Mouse (Mus musculus) stomach, embryonic 15.5 days (tissue): ENCODE data around the gene Nuak1. TPM values are rescaled to one million over a fixed set of nuclear protein-coding genes. Genes with fewer than 3 reads are reported as not detected.

Experiments
- ATAC-seq: fragments of 200-750 bp; cut with Nextera tagmentation; 2 replicates; pipeline ENCODE4 v1.8.0; 2017; ENCODE audit warnings: low read depth, moderate number of reproducible peaks, moderate TSS enrichment; ENCODE audit not compliant: insufficient read depth, low FRiP score
- H3K27ac ChIP-seq: fragments of 300-500 bp; sonication (generic); 2 replicates; pipeline ENCODE4 v1.5.1; 2015; ENCODE audit warnings: mild to moderate bottlenecking, inconsistent platforms
- H3K27me3 ChIP-seq: fragments of 300-500 bp; sonication (generic); replicated peaks from 2 replicates; pipeline ENCODE4 v1.6.1; 2015; ENCODE audit warnings: inconsistent platforms
- H3K36me3 ChIP-seq: fragments of 300-500 bp; sonication (generic); 2 replicates; pipeline ENCODE4 v1.6.1; 2015; ENCODE audit warnings: inconsistent platforms
- H3K4me1 ChIP-seq: fragments of 300-500 bp; sonication (generic); 2 replicates; pipeline ENCODE4 v1.6.1; 2015; ENCODE audit warnings: inconsistent platforms
- H3K4me2 ChIP-seq: fragments of 300-500 bp; sonication (generic); 2 replicates; pipeline ENCODE4 v1.6.1; 2015; ENCODE audit warnings: mild to moderate bottlenecking, inconsistent platforms
- H3K4me3 ChIP-seq: fragments of 300-500 bp; sonication (generic); replicated peaks from 2 replicates; pipeline ENCODE4 v1.5.1; 2015; ENCODE audit warnings: inconsistent platforms
- H3K9ac ChIP-seq: fragments of 300-500 bp; sonication (generic); 2 replicates; pipeline ENCODE4 v1.6.1; 2015; ENCODE audit warnings: inconsistent platforms
- H3K9me3 ChIP-seq: fragments of 300-500 bp; sonication (generic); 2 replicates; pipeline ENCODE4 v1.6.1; 2016; ENCODE audit warnings: inconsistent platforms
- WGBS: fragments of 180-500 bp; shearing (Covaris S2); methylation state at CpG from one replicate; pipeline ENCODE4 v1.1.7; 2015; 5-methylcytosine and 5-hydroxymethylcytosine counted together
- polyA plus RNA-seq: library from polyadenylated mRNA; unstranded; fragments of >200 nt; fragmentation: Nextera tagmentation; extraction: Ambion mirVana; gene quantifications from 2 replicates; pipeline ENCODE4 v1.2.1, GENCODE M21; 2015

The Nuak1 gene
- polyA plus RNA-seq, 1 experiment from 2014 or later: 1.2 TPM

DNA sequence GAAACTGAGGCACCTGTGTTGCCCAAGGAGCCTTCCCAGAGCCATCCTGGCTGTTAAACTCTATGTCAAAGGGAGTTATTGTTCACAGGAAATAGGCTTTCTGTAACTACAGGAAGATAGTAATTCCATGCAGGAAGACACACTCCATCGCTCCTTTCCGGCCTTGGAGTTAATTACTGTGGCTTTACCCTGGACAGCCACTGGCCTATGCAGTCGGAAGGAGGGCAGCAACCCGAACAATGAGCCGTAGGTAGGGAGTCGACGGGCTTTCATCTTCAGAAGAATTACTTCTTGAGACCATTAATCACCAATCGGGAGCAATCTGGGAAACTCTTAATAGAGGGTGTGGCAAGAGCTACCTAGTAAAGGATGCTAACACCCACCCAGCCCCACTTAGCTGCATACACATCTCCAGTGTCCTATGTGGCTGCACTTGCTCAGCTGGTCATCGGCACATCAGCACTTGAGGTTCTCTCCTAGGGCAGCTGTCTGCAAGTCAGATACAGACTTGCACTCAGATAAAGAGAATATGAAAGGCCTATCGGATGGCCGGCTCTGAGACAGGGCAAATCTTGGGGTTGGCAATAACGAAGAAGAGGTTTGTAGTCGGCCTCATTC, 53.7 kb downstream of the Nuak1 start:
- no peaks in the 10 kb centered on the region for H3K9me3 ChIP-seq
- no peak overlapping the region for H3K4me3 ChIP-seq
- H3K36me3 ChIP-seq: no peaks in the 10 kb centered on the region
- H3K4me1 ChIP-seq: peaks cover 24% of the 10 kb centered on the region
- no peak for ATAC-seq
- H3K4me2 ChIP-seq: no peak overlapping the region
- no peak overlapping the region for H3K27ac ChIP-seq
- no peak overlapping the region for H3K9ac ChIP-seq
- WGBS: 65% methylated on average over 13 of the region's 13 CpGs
- no peaks in the 10 kb centered on the region for H3K27me3 ChIP-seq

DNA sequence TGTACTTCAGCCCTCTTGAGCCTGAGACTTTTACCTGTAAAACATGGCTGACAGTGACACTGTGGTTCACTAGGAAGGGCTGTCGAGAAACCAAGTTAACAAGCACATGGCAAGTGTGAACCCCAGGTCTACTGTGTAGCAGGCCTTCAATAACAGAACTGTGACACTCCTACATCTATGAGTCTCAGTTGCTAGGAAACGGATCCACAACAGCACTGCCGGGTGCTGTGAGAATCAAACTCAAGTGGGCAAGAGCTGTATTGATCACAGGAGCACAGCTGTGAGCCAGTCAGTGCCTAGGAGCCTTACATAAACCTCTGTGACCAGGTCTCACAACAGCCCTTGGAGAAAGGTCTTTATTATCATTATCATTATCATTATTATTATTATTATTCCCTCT, 54.2 kb downstream of the Nuak1 start:
- no peak for ATAC-seq
- H3K4me2 ChIP-seq: no peak overlapping the region
- no peak overlapping the region for H3K4me3 ChIP-seq
- H3K4me1 ChIP-seq: peaks cover 24% of the 10 kb centered on the region
- H3K27me3 ChIP-seq: no peaks in the 10 kb centered on the region
- no peaks in the 10 kb centered on the region for H3K9me3 ChIP-seq
- 72% methylated on average over 3 of the region's 3 CpGs for WGBS
- no peak overlapping the region for H3K9ac ChIP-seq
- no peaks in the 10 kb centered on the region for H3K36me3 ChIP-seq
- no peak overlapping the region for H3K27ac ChIP-seq

DNA sequence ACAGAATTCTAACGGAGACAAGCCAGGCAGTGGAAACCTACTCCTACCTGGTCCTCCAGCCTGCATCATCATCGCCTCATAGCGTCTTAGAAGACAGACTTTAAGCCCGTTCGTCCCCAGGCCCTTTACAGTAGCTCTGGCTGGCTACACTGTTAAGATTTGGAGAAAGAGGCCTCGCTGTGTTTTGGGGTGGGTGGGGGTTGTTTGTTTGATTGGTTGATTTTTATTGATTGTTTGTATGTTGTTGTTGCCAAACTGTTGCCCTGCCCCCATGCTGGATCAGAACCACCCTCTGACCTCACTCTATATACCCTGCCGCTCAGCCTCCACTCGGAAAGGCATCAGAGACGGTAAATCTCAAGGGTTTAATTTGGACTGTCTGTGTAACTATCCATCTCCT, 55.6 kb downstream of the Nuak1 start:
- no peaks in the 10 kb centered on the region for H3K27me3 ChIP-seq
- H3K36me3 ChIP-seq: no peaks in the 10 kb centered on the region
- ATAC-seq: no peak
- H3K4me1 ChIP-seq: peaks cover 24% of the 10 kb centered on the region
- no peaks in the 10 kb centered on the region for H3K9me3 ChIP-seq
- no peak overlapping the region for H3K27ac ChIP-seq
- no peak overlapping the region for H3K9ac ChIP-seq
- WGBS: 74% methylated on average over 9 of the region's 9 CpGs
- H3K4me2 ChIP-seq: no peak overlapping the region
- no peak overlapping the region for H3K4me3 ChIP-seq

DNA sequence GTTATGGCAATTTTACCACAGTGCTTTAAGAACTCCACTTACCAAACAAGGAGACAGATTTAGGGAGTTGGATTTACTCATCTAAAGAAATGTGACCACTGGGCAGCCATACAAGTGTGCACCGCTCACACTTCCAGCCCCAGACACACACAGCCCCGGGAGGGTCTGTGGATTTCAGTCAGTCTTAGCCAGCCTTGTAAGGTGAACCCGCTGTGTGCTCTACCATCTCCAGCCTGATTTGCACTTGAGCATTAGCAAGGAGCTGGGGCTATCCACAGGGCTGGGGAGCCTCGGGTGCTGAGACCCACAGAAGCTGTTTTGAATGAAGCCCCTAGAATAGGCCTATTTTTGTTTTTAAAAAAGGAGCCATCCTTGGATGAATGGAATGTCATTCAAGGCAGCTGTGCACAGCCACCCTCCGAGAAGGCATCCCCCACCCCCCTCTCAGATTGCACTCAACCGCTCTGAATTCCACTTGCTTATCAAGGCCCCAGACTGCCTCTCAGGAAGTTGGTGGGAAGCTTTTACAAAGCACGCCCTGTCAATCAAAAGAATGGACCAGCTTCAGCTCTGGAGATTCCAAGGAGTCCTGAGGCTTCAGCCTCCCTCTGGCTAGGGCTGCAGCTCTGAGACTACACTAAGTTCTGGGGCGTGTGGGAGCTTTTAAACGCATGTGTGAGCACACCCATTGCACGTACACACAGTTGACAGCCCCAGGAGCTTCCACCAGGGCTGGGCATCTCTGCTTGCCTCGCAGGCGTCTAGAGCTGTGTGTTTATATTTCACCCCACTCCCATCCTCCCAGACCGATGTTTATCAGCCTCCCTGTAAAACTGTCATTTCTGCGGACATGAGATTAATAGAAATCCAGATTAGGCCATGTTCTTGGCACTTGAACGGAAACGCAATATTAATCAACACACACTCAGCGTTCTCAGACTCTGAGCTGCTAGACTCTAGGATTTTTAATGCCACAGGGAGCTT, 57.2 kb downstream of the Nuak1 start:
- peak overlapping the region; percentile 31; the same call in 1 of the 2 replicates for H3K27ac ChIP-seq
- no peak overlapping the region for H3K4me3 ChIP-seq
- no peaks in the 10 kb centered on the region for H3K36me3 ChIP-seq
- 14% methylated on average over 17 of the region's 17 CpGs for WGBS
- H3K27me3 ChIP-seq: no peaks in the 10 kb centered on the region
- ATAC-seq: peak; percentile 86
- no peak overlapping the region for H3K9ac ChIP-seq
- peaks cover 14% of the 10 kb centered on the region for H3K4me1 ChIP-seq
- H3K9me3 ChIP-seq: no peaks in the 10 kb centered on the region
- H3K4me2 ChIP-seq: no peak overlapping the region

DNA sequence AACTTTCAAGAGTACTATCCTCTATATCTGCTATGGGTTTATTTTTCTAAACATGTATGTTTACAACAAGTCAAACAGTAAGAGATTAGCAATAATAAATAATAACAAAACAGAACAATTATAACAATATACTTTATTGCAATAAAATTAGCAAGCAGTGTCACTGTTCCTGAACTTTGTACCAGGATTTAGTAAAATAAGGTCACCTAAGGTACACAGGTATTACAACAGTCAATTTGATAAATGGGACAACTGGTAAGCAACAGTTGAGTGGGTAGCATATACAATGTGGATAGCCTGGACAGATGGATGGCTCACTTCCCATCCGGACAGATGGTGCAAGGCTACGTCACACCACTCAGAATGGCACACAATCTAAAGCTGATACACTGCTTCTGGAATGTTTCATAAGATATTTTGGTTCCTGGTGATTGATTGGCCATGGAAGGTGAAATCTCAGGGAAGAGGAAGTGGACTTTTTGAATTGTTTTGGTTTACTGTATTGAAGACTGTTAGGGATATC, 59.1 kb downstream of the Nuak1 start:
- Histone ChIP-seq H3K9me3 (no peaks in the 10 kb centered on the region), H3K4me1 (peaks cover 8% of the 10 kb centered on the region), H3K27ac (no peak overlapping the region), H3K9ac (no peak overlapping the region), H3K4me2 (no peak overlapping the region), H3K27me3 (no peaks in the 10 kb centered on the region), H3K4me3 (no peak overlapping the region), H3K36me3 (no peaks in the 10 kb centered on the region)
- 69% methylated on average over 2 of the region's 2 CpGs for WGBS
- ATAC-seq: no peak

DNA sequence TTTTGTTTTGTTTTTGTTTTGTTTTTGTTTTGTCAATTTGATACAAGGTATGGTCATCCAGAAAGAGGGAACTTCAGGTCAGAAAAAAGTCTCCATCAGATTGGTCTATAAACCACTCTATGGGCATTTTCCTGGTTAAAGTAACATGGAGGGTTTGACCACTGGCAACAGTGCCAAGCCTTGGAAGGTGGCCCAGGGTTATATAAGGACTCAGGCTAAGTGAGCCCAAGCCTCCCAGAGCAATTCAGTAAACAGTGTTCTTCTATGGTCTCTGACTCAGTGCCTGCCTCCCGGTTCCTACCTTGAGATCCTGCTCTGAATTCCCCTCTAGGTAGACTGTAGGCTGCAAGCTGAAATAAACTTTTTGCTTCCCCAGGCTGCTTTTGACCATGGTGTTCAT, 61.0 kb downstream of the Nuak1 start:
- Histone ChIP-seq H3K9me3 (no peaks in the 10 kb centered on the region), H3K4me3 (no peak overlapping the region), H3K4me2 (no peak overlapping the region), H3K27me3 (no peaks in the 10 kb centered on the region), H3K9ac (no peak overlapping the region), H3K27ac (no peak overlapping the region), H3K36me3 (no peaks in the 10 kb centered on the region), H3K4me1 (peaks cover 8% of the 10 kb centered on the region)
- no peak for ATAC-seq
- WGBS: 91% methylated on average over 1 of the region's 1 CpGs

DNA sequence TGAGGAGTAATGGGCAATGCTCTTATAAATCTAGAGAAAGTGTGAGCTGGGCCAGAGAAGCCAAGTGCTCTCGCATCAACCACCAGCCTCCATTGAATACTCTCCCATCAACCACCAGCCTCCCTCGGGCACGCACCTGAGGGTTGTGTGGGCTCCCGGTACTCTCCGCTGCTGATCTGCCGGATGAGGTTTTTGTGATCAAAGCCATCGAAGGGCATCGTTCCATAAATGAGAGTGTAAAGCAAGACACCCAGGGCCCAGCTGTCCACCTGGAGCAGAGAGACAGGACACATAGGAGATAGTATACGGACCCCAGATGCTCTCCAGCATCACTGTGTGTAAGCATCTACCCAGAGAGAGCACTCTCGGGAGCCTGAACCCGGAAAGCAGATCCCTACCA, 62.4 kb downstream of the Nuak1 start:
- H3K4me1 ChIP-seq: peaks cover 2% of the 10 kb centered on the region
- no peak overlapping the region for H3K4me3 ChIP-seq
- no peak overlapping the region for H3K27ac ChIP-seq
- H3K9ac ChIP-seq: no peak overlapping the region
- WGBS: 93% methylated on average over 11 of the region's 11 CpGs
- no peaks in the 10 kb centered on the region for H3K27me3 ChIP-seq
- no peaks in the 10 kb centered on the region for H3K9me3 ChIP-seq
- H3K36me3 ChIP-seq: 0 out of 2 replicates have a peak, but pooled peaks cover 4% of the 10 kb centered on the region
- no peak overlapping the region for H3K4me2 ChIP-seq
- no peak for ATAC-seq

DNA sequence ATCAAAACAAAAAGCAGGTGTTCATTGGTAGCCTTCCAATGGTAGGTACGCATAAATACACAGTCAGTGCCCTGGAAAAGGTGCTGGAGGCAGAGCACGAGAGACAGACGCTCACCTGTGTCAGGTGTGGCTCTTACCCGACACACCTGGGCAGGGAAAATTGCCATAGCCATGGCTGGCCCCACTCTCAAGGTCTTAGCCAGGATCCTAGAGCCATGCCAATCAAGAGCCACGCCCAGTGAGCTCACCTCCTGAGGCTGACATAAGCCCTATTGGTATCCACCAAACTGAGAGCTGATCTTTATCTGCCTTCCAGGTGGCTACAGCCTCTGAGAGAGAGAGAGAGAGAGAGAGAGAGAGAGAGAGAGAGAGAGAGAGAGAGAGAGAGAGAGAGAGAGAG, 64.1 kb downstream of the Nuak1 start:
- Histone ChIP-seq H3K4me3 (no peak overlapping the region), H3K9ac (no peak overlapping the region), H3K4me2 (no peak overlapping the region), H3K36me3 (0 out of 2 replicates have a peak, but pooled peaks cover 4% of the 10 kb centered on the region), H3K4me1 (peaks cover 7% of the 10 kb centered on the region; the same call in 1 of the 2 replicates), H3K27me3 (no peaks in the 10 kb centered on the region), H3K9me3 (no peaks in the 10 kb centered on the region), H3K27ac (no peak overlapping the region)
- no peak for ATAC-seq
- 89% methylated on average over 5 of the region's 5 CpGs for WGBS

DNA sequence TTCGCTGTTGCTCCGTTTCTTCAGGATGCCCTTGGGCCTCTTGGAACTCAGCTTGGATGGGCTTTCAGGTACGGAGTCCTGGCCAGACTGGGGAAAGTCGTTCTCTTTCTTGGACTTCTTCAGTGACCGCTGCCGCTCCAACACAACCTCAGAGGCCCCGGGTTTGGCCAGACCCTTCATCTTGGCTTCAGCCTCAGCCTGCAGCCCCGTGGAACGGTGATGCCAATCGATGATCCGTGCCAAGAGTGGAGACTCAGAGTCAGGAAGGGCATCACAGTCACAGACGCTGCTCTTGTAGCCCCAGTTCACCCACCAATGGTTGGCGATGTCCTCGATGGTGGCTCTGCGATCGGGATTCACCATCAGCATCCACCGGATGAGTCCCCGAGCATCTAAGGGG, 65.4 kb downstream of the Nuak1 start:
- Histone ChIP-seq H3K9ac (no peak overlapping the region), H3K36me3 (0 out of 2 replicates have a peak, but pooled peaks cover 4% of the 10 kb centered on the region), H3K4me2 (no peak overlapping the region), H3K27ac (no peak overlapping the region), H3K9me3 (no peaks in the 10 kb centered on the region), H3K4me3 (no peak overlapping the region), H3K4me1 (peaks cover 7% of the 10 kb centered on the region; the same call in 1 of the 2 replicates), H3K27me3 (no peaks in the 10 kb centered on the region)
- WGBS: 91% methylated on average over 18 of the region's 18 CpGs
- no peak for ATAC-seq

DNA sequence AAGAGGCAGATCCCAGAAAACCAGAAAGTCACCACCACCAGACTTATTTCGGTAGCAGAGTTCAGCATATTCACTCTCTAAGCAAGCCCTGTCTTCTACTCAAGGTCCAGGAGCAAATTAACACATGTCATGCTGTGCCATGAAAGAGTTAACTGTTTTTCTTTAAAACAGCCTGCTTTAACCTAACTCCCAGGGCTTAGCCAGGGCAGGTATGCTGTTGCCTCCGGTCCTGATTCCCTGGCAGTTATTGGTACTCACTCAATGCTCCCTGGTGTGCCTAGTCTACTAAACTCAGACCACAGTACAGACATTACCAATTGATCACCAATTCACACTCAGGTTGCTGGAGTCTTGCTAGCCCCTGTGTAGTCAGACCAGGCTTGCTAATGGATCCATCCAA, 66.9 kb downstream of the Nuak1 start:
- Histone ChIP-seq H3K4me3 (no peak overlapping the region), H3K36me3 (0 out of 2 replicates have a peak, but pooled peaks cover 4% of the 10 kb centered on the region), H3K4me2 (no peak overlapping the region), H3K9ac (no peak overlapping the region), H3K27ac (no peak overlapping the region), H3K4me1 (peaks cover 7% of the 10 kb centered on the region; the same call in 1 of the 2 replicates), H3K9me3 (no peaks in the 10 kb centered on the region), H3K27me3 (no peaks in the 10 kb centered on the region)
- 88% methylated on average over 2 of the region's 2 CpGs for WGBS
- ATAC-seq: no peak

DNA sequence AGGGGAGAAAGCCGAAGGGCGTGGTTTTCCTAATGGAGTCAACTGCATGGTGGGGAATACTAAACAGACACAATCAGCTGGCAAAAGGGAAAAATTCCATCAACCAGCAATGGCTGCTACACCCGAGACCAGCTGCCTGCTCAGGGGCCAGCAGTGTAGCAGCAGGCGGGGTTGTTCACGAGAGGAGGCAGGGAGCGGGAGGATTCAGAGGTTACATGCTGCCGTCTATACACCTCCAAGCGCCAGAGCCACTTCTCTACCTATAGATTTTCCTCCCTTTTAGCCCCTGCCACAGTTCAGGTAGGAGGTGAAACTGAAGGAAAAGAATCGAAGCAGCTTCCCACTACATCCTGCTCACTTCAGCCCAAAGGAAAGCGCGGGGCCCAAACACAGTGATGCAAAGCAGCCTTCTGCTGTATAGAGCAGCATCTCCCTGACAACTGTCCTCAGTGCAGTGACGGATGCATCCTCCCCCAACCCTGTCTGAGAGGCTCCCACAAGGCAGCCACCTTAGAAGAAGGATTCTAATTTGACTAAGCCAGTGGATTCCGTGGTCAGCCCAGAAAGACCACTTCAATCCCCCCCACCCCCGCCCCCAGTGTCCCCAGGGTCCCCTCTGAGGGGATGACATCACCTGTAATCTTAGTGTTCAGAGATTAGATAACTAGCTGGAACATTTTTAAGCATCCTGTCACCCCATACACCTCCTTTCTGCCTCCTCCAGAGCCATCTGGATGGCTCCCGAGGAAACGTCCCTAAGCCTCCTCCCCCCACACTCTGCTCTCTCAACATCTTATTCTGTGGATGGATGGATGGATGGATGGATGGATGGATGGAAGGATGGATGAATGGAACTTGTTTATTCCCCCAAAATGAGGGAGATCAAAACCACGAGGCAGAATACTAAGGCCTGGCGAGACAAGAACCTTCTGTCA, 68.0 kb downstream of the Nuak1 start:
- H3K27me3 ChIP-seq: no peaks in the 10 kb centered on the region
- 48% methylated on average over 18 of the region's 18 CpGs for WGBS
- 0 out of 2 replicates have a peak, but pooled peaks cover 4% of the 10 kb centered on the region for H3K36me3 ChIP-seq
- no peaks in the 10 kb centered on the region for H3K9me3 ChIP-seq
- H3K4me1 ChIP-seq: peaks cover 7% of the 10 kb centered on the region; the same call in 1 of the 2 replicates
- ATAC-seq: no peak
- H3K9ac ChIP-seq: no peak overlapping the region
- no peak overlapping the region for H3K4me2 ChIP-seq
- no peak overlapping the region for H3K4me3 ChIP-seq
- no peak overlapping the region for H3K27ac ChIP-seq
